Mouse (Mus musculus) spleen, adult 2 months (tissue): Measurements from ENCODE around the gene Gm3625.

Experiments
- CTCF ChIP-seq: fragments of 200-500 bp; IDR thresholded peaks from 2 replicates; pipeline ENCODE4 v1.5.1; 2011; ENCODE audit warnings: mild to moderate bottlenecking, inconsistent platforms; ENCODE audit not compliant: insufficient read depth, insufficient read length, insufficient replicate concordance; ENCODE audit errors: extremely low read depth
- POLR2A ChIP-seq: fragments of 200-500 bp; IDR thresholded peaks from 2 replicates; pipeline ENCODE4 v1.6.1; 2011; ENCODE audit warnings: low read depth, low read length, inconsistent platforms

GRCm38 (mm10) chr12:4545425-4545824 is 47.3 kb downstream of the Gm3625 start:
- TF ChIP-seq POLR2A (no peak), CTCF (no peak)
